Mouse (Mus musculus): ENCODE measurements around the gene Thap2.

Gene Thap2

GRCm38 (mm10) chr10:115350810-115351397 lies 33.3 kb downstream of the Thap2 start:
- no peak for DNase-seq

DNA sequence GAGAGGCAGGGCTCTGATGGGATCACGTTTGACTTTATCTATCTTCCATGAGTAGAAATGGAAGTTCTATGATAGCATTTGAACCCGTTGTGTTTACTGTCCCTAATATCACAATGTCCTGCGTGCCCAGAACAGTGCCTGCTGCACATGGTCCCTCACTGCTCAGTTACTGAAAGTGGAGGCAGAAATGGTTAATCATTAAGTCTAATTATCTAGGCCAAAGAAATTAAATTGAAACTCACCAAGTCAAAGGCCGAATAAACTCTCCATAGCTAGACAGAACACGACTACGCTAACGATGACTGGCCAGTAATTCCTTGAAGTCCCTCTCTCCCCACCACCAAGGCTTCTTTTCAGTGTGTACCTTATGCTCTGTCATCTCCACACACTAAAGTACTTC lies 34.7 kb downstream of the Thap2 start:
- DNase-seq = no peak

DNA sequence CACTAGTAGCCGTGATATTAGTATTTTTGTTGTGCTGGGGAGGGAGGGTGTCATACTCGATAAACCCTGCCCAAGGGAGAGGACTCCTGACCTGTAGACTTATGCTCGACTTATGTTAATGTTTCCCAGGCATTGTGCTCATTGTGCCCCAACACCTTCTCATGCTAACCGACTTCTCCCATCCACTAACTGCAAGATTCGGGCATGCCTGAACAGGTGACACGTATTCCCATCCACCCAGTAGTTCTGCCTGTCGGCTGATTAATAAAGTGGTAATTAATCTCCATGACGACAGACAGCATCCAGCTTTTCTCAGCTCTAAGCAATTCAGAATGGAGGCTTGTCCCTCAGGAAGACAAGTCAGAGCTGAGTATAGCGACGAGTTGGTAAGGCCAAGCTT lies 35.2 kb downstream of the Thap2 start:
- DNase-seq = no peak

DNA sequence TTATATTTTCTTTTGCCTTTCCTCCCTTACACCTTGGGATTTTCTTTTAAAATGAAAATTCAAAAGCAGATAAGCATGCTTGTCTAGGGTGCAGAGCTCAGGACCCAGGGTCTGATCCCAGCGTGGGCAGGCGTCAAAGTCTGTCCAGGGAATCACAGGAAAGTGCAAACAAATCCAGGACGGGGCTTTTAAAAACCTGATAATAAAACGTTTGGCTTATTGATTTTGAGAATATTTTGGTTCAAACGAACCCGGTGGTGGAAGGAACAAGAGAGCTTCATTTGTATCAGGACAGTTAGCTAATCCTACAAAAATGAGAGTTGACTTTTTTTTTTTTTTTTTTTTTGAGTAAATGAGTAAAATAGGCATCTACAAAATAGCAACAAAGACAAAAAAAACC lies 36.1 kb downstream of the Thap2 start:
- DNase-seq = no peak

- no peak for DNase-seq
These were observed 37.8 kb downstream of the Thap2 start for GRCm38 (mm10) chr10:115346444-115346843.

GRCm38 (mm10) chr10:115342771-115343425 lies 41.3 kb downstream of the Thap2 start:
- no peak for DNase-seq

- no peak for DNase-seq
These were observed 44.4 kb downstream of the Thap2 start for GRCm38 (mm10) chr10:115339820-115340328.

DNA sequence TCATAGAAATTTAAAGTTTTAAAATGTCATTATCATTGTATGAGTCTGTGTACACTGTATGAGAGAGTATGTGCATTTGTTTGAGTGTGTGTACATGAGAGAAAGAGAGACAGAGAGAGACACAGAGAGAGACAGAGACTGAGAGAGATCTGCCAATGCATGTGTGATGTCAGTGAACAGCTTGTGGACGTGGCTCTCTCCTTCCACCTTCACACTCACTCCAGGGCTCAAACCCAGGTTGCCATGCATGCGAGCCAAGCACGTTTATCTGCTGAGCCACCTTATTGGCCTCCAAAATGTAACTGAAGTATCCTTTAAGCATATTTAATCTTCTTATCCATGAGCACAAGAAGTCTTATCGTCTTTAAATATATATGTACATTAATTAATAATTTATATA lies 47.3 kb downstream of the Thap2 start:
- no peak for DNase-seq

DNA sequence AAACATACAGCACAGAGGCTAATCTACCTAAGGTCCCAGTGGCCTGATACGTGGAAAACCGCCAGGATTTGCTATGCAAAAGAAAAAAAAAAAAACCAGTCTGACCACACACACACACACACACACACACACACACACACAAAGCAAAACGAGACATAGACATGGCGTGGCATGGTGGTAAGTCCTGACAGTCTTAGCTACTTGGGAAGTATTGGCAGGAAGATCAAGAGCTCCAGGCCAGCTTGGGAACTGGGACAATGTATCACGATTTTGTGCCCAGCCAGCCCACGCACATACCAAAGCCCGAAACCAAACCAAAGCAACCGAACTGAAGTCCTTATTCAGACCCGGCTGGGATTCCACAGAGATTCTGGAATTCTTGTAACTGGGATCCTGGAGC lies 50.7 kb downstream of the Thap2 start:
- DNase-seq = no peak

GRCm38 (mm10) chr10:115332997-115333396 lies 51.2 kb downstream of the Thap2 start:
- no peak for DNase-seq

- no peak for DNase-seq
These were observed 51.8 kb downstream of the Thap2 start for GRCm38 (mm10) chr10:115332420-115332952.

GRCm38 (mm10) chr10:115329010-115329530 lies 55.2 kb downstream of the Thap2 start:
- DNase-seq = no peak

DNA sequence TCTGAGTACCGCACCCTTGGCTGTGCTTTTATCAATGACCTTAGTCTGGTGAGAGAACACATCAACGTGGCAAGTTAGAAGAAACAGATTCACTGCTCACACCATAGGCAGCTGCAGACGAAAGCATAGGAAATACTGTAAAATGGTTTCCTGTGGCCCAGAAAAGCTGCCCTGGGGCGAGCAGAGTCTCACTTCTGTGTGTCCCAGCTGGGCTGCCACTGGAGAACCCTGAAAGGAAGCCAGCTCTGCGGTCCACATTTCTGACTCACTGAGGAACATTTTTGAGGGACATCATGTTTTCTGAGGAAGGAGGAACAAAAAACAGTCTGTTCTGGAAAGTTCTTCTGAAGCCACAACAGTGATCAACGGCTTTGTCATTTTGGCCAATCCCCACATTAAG lies 55.7 kb downstream of the Thap2 start:
- DNase-seq = no peak

GRCm38 (mm10) chr10:115323295-115323694 lies 60.9 kb downstream of the Thap2 start:
- peak; percentile 79 for DNase-seq

DNA sequence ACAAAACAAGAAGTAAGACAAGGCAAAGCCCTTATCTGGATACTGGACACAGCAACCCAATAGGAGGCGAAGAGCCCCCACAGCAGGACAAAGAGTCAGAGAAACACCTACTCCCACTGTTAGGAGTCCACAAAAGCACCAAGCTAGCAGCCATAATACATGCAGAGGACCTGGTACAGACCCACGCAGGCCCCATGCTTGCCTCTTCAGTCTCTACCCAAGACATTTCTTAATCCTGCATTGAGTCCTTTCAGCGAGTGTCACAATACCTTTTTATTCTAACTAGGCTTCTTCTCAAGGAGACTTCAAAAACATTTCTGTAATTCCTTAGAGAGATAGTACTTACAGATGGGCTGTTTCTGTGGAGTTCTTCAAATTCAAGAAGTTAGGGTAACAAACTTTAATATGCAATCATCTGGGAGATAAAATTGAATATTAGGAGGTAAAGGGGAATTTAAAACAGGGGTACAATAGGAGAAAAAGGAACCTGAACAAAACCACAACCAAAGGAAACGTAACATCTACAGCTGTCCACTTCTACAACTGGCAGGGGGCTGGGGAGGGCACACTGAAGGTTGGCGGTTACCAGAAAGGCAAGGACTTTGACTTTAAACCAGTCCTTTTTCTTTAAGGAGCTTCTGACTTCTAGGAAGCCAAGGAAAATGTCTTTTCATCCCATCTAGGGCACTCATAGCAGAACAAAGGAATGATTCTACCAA lies 62.8 kb downstream of the Thap2 start:
- no peak for DNase-seq

Data from cerebellum, postnatal 10 days (tissue).